Comparison of ENCODE assay signal across 8 mouse cellular contexts in the genomic region with DNA sequence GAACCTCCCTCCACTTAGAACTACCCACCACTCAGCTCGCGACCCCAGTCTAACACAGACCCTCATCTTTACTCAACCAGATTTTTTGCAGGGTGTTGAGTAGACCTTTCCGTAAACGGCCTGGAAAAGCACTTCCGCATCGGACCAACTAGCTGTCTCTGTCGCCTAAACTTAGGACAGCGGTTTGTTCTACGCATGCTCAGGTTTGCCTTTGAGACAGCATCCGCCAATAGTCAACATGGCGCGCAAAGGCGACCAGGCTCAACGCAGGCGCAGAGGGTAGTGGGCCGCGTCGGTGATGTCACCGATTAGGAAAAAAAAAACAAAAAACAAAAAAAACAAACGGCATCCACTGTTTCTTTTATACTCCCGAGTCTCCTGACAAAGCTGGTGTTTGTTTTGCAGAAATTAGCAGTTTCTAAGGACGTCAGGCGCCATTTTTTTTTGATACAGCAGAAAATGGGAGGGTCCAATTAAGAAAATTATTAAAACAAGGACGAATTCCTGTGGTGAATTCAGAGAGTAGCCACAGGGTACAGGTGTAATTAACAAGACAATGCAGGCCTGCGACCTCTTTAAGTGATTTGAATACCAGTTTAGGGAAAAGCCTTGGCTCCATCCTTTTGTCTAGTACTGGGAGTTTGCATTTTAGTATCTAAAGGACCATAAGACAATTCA. TPM values are rescaled to one million over a fixed set of nuclear protein-coding genes. Genes with fewer than 3 reads are reported as not detected.
DNase-seq lines count a peak whose midpoint lies in the region; ATAC-seq and TF ChIP-seq lines count a peak whose summit lies in the region.

A gene (minus strand): TSS at position 451 of the 678 bp plus-strand sequence.

- no peaks in the 10 kb centered on the region for H3K4me1 ChIP-seq in cortical plate, adult 2 months (ENCODE audit: control insufficient read depth, insufficient read depth, low read length)

- peak within 1 kb of the TSS; percentile 55 for H3K4me3 ChIP-seq in cortical plate, adult 2 months (ENCODE audit: insufficient read depth, low read length)

- peak; percentile 26 to 54 for DNase-seq in gastrocnemius, adult 8-10 months (ENCODE audit: low spot score in 2 of 2)
- peak; percentile 90 for DNase-seq in induced T-regulatory cell, adult 2 months (ENCODE audit: low read depth)
- peak; percentile 47 to 77 for DNase-seq in left cerebral cortex, adult 9 months (ENCODE audit: low spot score in 2 of 2)
- peak; percentile 72 for DNase-seq in right cerebral cortex, postnatal 14 days
- DNase-seq in urinary bladder, postnatal 36 days (ENCODE audit: low spot score in 2 of 2), result peak; percentile 57 to 82

- no peak within 1 kb of the TSS for H3K27ac ChIP-seq in cortical plate, adult 2 months (ENCODE audit: insufficient read depth, low read length)

- TF ChIP-seq CTCF in cortical plate, adult 2 months (IDR thresholded peaks at IDR 0.05; ENCODE audit: extremely low read depth, insufficient read depth, low read length), result no peak

- ATAC-seq in activated CD4-positive, CD25-positive, alpha-beta regulatory T cell, adult 4 months, result peak; percentile 95
- ATAC-seq in megakaryocyte progenitor cell, adult 5-6 weeks (replicated peaks; ENCODE audit: poor library complexity), result peak; percentile 100

- peak; percentile 61; the same call in 1 of the 2 replicates for TF ChIP-seq POLR2A in cortical plate, adult 2 months (IDR thresholded peaks at IDR 0.05; ENCODE audit: extremely low read depth, insufficient read depth, low read length)

RNA-seq across cellular contexts. Expression of the gene that starts here (rescaled TPM):
- 10 to 100 TPM; 16.0 to 19.5 TPM for polyA plus RNA-seq in activated CD4-positive, CD25-positive, alpha-beta regulatory T cell, adult 4 months (2017; shearing (Covaris generic))
- 9.5 and 9.7 TPM in 2 replicates for polyA plus RNA-seq in cortical plate, adult 2 months (2012; rRNA removed)
- total RNA-seq in gastrocnemius, adult 8-10 months (2022), result 1 to 10 TPM; 1.2 to 1.3 (median 1.3) TPM
- 10.0 and 14.9 TPM in 2 replicates for total RNA-seq in megakaryocyte progenitor cell, adult 5-6 weeks (2015)
- total RNA-seq in megakaryocyte progenitor cell, adult 5-6 weeks (2017), result 8.3 and 11.9 TPM in 2 replicates

Comparison
In these comparisons a context has a peak if more than half of its experiments do, and no peak if none do; other contexts are left out.
1. DNase-seq: peak in every context shown above with its lines; median percentile 90 in induced T-regulatory cell, adult 2 months; 72 in right cerebral cortex, postnatal 14 days; 70 in urinary bladder, postnatal 36 days; 62 in left cerebral cortex, adult 9 months; 40 in gastrocnemius, adult 8-10 months.